In the genomic region with DNA sequence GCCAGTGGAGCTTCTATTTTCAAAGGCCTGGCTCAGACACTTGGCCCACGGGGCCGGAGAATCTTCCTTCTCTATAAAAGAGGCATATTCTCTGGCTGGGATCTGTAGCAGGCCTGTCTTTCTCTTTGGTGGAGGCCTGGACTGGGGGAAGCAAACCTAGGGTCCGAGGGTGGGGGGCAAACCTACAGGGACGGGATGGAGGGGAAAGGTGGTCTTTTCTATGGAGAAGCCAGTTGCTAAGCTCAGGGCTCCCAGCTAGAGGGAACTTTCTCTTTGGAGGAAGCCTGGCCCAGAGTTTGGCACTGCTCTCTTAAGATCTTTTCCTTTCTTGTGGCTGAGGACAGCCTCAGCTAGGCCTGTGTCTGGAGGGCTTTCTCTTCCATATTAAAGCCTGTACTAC, we compare ENCODE assay signal across 8 mouse cellular contexts. TPM values are rescaled to one million over a fixed set of nuclear protein-coding genes. Genes with fewer than 3 reads are reported as not detected.
DNase-seq lines count a peak whose midpoint lies in the region; ATAC-seq lines count a peak whose summit lies in the region.

No protein-coding gene starts in this region.

- H3K4me1 ChIP-seq in neural tube, embryonic 11.5 days (ENCODE audit: control insufficient read depth, insufficient read depth, low read length): no peaks in the 10 kb centered on the region
- peaks cover 15% of the 10 kb centered on the region for H3K4me1 ChIP-seq in limb, embryonic 13.5 days
- H3K4me1 ChIP-seq in stomach, embryonic 16.5 days (ENCODE audit: control insufficient read depth, insufficient read depth, low read length): peaks cover 12% of the 10 kb centered on the region

- peak overlapping the region; percentile 41 for H3K4me2 ChIP-seq in neural tube, embryonic 11.5 days (ENCODE audit: low read depth)
- H3K4me2 ChIP-seq in limb, embryonic 13.5 days (replicated peaks): peak overlapping the region; percentile 93
- H3K4me2 ChIP-seq in stomach, embryonic 16.5 days (ENCODE audit: low read depth, low read length): peak overlapping the region; percentile 77

- no peaks in the 10 kb centered on the region for H3K36me3 ChIP-seq in neural tube, embryonic 11.5 days (ENCODE audit: control insufficient read depth, insufficient read depth, low read length)
- no peaks in the 10 kb centered on the region; the same call in 1 of the 2 replicates for H3K36me3 ChIP-seq in limb, embryonic 13.5 days
- H3K36me3 ChIP-seq in stomach, embryonic 16.5 days (ENCODE audit: control insufficient read depth, insufficient read depth, low read length): no peaks in the 10 kb centered on the region

- no peak overlapping the region for H3K27ac ChIP-seq in neural tube, embryonic 11.5 days (ENCODE audit: low read depth, low read length)
- H3K27ac ChIP-seq in limb, embryonic 13.5 days: no peak overlapping the region
- 0 out of 2 replicates have a peak overlapping the region, but pooled peaks have one; percentile 30 for H3K27ac ChIP-seq in stomach, embryonic 16.5 days (ENCODE audit: low read length)

- H3K27me3 ChIP-seq in neural tube, embryonic 11.5 days (ENCODE audit: control insufficient read depth, insufficient read depth, low read length): no peaks in the 10 kb centered on the region
- H3K27me3 ChIP-seq in limb, embryonic 13.5 days: no peaks in the 10 kb centered on the region
- no peaks in the 10 kb centered on the region for H3K27me3 ChIP-seq in stomach, embryonic 16.5 days (ENCODE audit: control insufficient read depth, insufficient read depth, low read length)

- no peak for ATAC-seq in neural tube, embryonic 11.5 days (ENCODE audit: insufficient read depth, low FRiP score, low TSS enrichment)
- ATAC-seq in limb, embryonic 13.5 days (ENCODE audit: low FRiP score, low read depth): no peak
- no peak for ATAC-seq in stomach, embryonic 16.5 days (ENCODE audit: insufficient read depth, low FRiP score)

- no peaks in the 10 kb centered on the region for H3K9me3 ChIP-seq in neural tube, embryonic 11.5 days (ENCODE audit: control insufficient read depth, low read length)
- H3K9me3 ChIP-seq in limb, embryonic 13.5 days: no peaks in the 10 kb centered on the region
- H3K9me3 ChIP-seq in stomach, embryonic 16.5 days (replicated peaks; ENCODE audit: control insufficient read depth, low read length): no peaks in the 10 kb centered on the region

- peak; percentile 6 for DNase-seq in cerebellum, adult 8-10 months
- no peak for DNase-seq in cerebellum, postnatal 25 days
- no peak for DNase-seq in neural tube, embryonic 11.5 days (ENCODE audit: low spot score)
- no peak for DNase-seq in neural tube, embryonic 10.5 days (ENCODE audit: extremely low spot score, low spot score)
- no peak for DNase-seq in retina, embryonic 14.5 days (ENCODE audit: low spot score)
- no peak for DNase-seq in layer of hippocampus, postnatal 10 days (ENCODE audit: low spot score in 2 of 2)

- peak overlapping the region; percentile 46; the same call in 1 of the 2 replicates for H3K9ac ChIP-seq in neural tube, embryonic 11.5 days (ENCODE audit: low read length)
- peak overlapping the region; percentile 64 for H3K9ac ChIP-seq in limb, embryonic 13.5 days
- peak overlapping the region; percentile 62 for H3K9ac ChIP-seq in stomach, embryonic 16.5 days (ENCODE audit: low read length)

- H3K4me3 ChIP-seq in neural tube, embryonic 11.5 days (ENCODE audit: low read depth, low read length): 0 out of 2 replicates have a peak overlapping the region, but pooled peaks have one; percentile 84
- peak overlapping the region; percentile 89 for H3K4me3 ChIP-seq in limb, embryonic 13.5 days
- H3K4me3 ChIP-seq in stomach, embryonic 16.5 days (replicated peaks; ENCODE audit: low read length): peak overlapping the region; percentile 82

- WGBS in neural tube, embryonic 11.5 days: 50% methylated on average over 4 of the region's 4 CpGs
- 44% methylated on average over 4 of the region's 4 CpGs for WGBS in limb, embryonic 13.5 days
- WGBS in stomach, embryonic 16.5 days: 48% methylated on average over 4 of the region's 4 CpGs

RNA-seq across cellular contexts. Expression of a gene that starts 0.7 kb away (rescaled TPM):
- polyA plus RNA-seq in neural tube, embryonic 11.5 days (2014; fragmentation: Nextera tagmentation; extraction: Ambion mirVana): 14.9 and 15.4 TPM in 2 replicates
- 13.4 and 15.4 TPM in 2 replicates for polyA plus RNA-seq in limb, embryonic 13.5 days (2015; fragmentation: Nextera tagmentation; extraction: Ambion mirVana)
- polyA plus RNA-seq in stomach, embryonic 16.5 days (2015; fragmentation: Nextera tagmentation; extraction: Ambion mirVana): 14.2 and 15.5 TPM in 2 replicates
- total RNA-seq in layer of hippocampus, postnatal 10 days (2021): 1 to 10 TPM; 9.1 TPM

RNA-seq across cellular contexts. Expression of a gene that starts 58.0 kb away (rescaled TPM):
- 6.2 and 6.4 TPM in 2 replicates for polyA plus RNA-seq in neural tube, embryonic 11.5 days (2014; fragmentation: Nextera tagmentation; extraction: Ambion mirVana)
- 0.32 and 0.62 TPM in 2 replicates for polyA plus RNA-seq in limb, embryonic 13.5 days (2015; fragmentation: Nextera tagmentation; extraction: Ambion mirVana)
- 0.90 and 1.3 TPM in 2 replicates for polyA plus RNA-seq in stomach, embryonic 16.5 days (2015; fragmentation: Nextera tagmentation; extraction: Ambion mirVana)
- 1 to 10 TPM; 3.6 to 7.4 TPM for total RNA-seq in layer of hippocampus, postnatal 10 days (2021)

Comparison
In these comparisons a context has a peak if more than half of its experiments do, and no peak if none do; other contexts are left out.
1. H3K4me2 ChIP-seq: peak in every context shown above with its lines; median percentile 93 in limb, embryonic 13.5 days; 77 in stomach, embryonic 16.5 days; 41 in neural tube, embryonic 11.5 days.